Mouse (Mus musculus): ENCODE data around the gene Tmbim1.

DNA sequence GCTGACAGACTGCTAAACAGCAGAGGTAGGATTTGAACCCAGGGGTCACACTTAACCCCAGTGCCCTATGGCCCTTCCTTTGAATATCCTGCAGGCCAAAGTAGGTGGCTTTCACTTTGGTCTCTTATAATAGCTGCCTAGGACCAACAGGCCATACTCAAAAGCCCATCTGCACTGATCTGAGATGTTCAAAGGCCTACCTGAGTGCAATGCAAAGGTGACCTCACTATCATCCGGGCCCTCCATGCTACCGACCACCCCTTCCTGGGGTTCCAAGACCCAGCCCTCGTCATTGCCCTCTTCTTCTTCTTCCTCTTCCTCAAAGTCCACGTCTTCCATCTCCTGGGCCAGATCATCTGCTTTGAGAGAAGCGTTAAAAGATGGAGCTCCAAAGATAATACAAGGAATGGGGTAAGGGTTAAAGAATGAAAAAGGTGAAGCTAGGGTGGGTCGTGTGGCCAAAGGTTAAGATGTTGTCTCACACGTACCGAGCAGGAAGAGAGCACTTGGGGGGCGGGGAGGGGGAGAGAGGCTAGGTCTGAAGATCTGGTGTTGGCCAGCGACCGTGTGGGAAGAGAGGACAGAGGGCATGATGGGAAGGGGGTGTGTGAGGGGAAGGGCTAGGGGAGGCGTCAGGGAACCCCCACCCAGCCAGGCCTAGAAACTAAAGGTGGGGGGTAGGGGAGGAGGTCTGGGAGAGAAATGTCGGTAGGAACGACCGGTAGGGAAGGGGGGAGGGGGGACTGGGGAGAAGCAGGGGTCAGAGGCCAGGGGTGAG is 21.5 kb downstream of the Tmbim1 start:
- no peak for TF ChIP-seq CTCF (IDR thresholded peaks at IDR 0.05; ENCODE audit: low read depth, low read length)
- no peak for TF ChIP-seq GATA1 (IDR thresholded peaks at IDR 0.05; ENCODE audit: borderline replicate concordance, low read length)
- no peak for TF ChIP-seq POLR2AphosphoS5 (IDR thresholded peaks at IDR 0.05; ENCODE audit: insufficient replicate concordance, low read depth, low read length)
- no peak for TF ChIP-seq TAL1 (conservative IDR thresholded peaks at IDR 0.05; ENCODE audit: low read depth, low read length)
